Mouse (Mus musculus) heart, embryonic 14.5 days (tissue): ENCODE data around the gene Mrgprf. TPM values are rescaled to one million over a fixed set of nuclear protein-coding genes. Genes with fewer than 3 reads are reported as not detected.

Experiments
- ATAC-seq: fragments of 200-750 bp; cut with Nextera tagmentation; 2 replicates; pipeline ENCODE4 v1.8.0; 2017; ENCODE audit warnings: low read depth, moderate TSS enrichment; ENCODE audit not compliant: insufficient number of reproducible peaks, insufficient read depth, low FRiP score
- H3K27ac ChIP-seq, 2 experiments: fragments of 200-500 bp in 1 of 2; fragments of 300-500 bp in 1 of 2; sonication (generic) in 1 of 2; replicated peaks in 1 of 2; 2 replicates each; pipeline ENCODE4 v1.5.1; 2012 to 2014; ENCODE audit warnings: low read depth in 2 of 2, low read length in 2 of 2, control low read depth in 1 of 2, mild to moderate bottlenecking in 1 of 2, mixed read lengths in 1 of 2; ENCODE audit not compliant: control insufficient read depth in 1 of 2, insufficient read depth in 1 of 2
- H3K27me3 ChIP-seq: fragments of 300-500 bp; sonication (generic); 2 replicates; pipeline ENCODE4 v1.6.1; 2014; ENCODE audit warnings: mild to moderate bottlenecking, low read length, control low read depth; ENCODE audit not compliant: control insufficient read depth, insufficient read depth
- H3K36me3 ChIP-seq: fragments of 300-500 bp; sonication (generic); 2 replicates; pipeline ENCODE4 v1.6.1; 2014; ENCODE audit warnings: mild to moderate bottlenecking, control low read depth, low read length, mixed read lengths; ENCODE audit not compliant: control insufficient read depth, insufficient read depth
- H3K4me1 ChIP-seq, 2 experiments: fragments of 200-500 bp in 1 of 2; fragments of 300-500 bp in 1 of 2; sonication (generic) in 1 of 2; 2 replicates each; pipeline ENCODE4 v1.6.1; 2012 to 2014; ENCODE audit warnings: low read length in 2 of 2, control low read depth in 1 of 2, mixed read lengths in 1 of 2; ENCODE audit not compliant: control insufficient read depth in 2 of 2, insufficient read depth in 2 of 2
- H3K4me2 ChIP-seq: fragments of 300-500 bp; sonication (generic); 2 replicates; pipeline ENCODE4 v1.6.1; 2014; ENCODE audit warnings: mild to moderate bottlenecking, low read length
- H3K4me3 ChIP-seq, 2 experiments: fragments of 200-500 bp in 1 of 2; fragments of 300-500 bp in 1 of 2; sonication (generic) in 1 of 2; 2 replicates each; pipeline ENCODE4 v1.5.1; 2012 to 2014; ENCODE audit warnings: low read length in 2 of 2, mild to moderate bottlenecking in 2 of 2, control low read depth in 1 of 2, low read depth in 1 of 2, moderate library complexity in 1 of 2; ENCODE audit not compliant: control insufficient read depth in 1 of 2, insufficient read depth in 1 of 2
- H3K9ac ChIP-seq: fragments of 300-500 bp; sonication (generic); 2 replicates; pipeline ENCODE4 v1.6.1; 2014; ENCODE audit warnings: mild to moderate bottlenecking, low read length
- H3K9me3 ChIP-seq: fragments of 300-500 bp; sonication (generic); 2 replicates; pipeline ENCODE4 v1.6.1; 2016; ENCODE audit warnings: low read length, control low read depth; ENCODE audit not compliant: control insufficient read depth
- WGBS: fragments of 180-500 bp; shearing (Covaris S2); extraction: QIAGEN DNeasy Blood & Tissue Kit; methylation state at CpG from one replicate; pipeline ENCODE4 v1.1.7; 2014; 5-methylcytosine and 5-hydroxymethylcytosine counted together
- polyA plus RNA-seq: library from polyadenylated mRNA; unstranded; fragments of >200 nt; fragmentation: Nextera tagmentation; extraction: Ambion mirVana; gene quantifications from 2 replicates; pipeline ENCODE4 v1.2.1, GENCODE M21; 2014

Mrgprf gene
- 0.34 and 0.77 TPM in 2 replicates for polyA plus RNA-seq

DNA sequence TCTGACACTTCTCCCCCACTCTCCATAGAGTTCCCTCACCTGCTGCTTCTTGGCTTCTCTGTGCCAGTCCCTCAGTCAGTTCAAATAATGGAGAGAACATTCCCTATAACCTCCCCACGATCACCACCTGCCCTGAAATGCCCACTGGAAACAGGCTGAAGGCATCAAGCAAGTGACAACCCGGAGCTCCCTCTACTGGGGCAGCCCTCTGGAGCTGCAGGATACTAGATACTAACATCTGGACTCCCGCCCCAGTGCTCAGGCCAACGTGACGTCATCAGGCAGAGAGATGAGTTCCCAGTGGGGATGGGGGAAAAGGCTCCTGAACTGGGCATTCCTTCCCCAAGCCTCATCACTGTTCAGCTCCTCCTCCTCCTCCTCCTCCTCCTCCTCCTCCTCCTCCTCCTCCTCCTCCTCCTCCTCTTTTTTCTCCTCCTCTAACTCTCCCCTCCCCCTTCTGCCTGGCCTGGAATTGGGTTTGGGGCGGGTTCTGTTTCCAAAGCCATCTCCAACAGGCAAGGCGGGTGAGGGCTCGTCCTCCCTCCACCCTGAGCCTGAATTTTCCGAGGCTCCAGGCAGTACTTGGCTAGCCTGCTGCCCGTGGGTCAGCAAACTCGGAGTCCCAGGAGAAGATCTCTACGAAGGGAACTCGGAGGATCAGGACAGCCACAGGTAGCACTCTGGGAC lies at the start of gene Mrgprf:
Gene Mrgprf, plus strand, starts transcription at position 508 of the 687 bp plus-strand sequence.
- ATAC-seq, result no peak
- H3K36me3 ChIP-seq, result no peaks in the 10 kb centered on the region
- H3K9me3 ChIP-seq, result no peaks in the 10 kb centered on the region
- H3K4me1 ChIP-seq, result peaks cover 0 to 5% of the 10 kb centered on the region in 2 experiments; a peak in 1 of 4 replicates
- H3K27ac ChIP-seq, result no peak within 1 kb of the TSS
- H3K4me3 ChIP-seq, result no peak within 1 kb of the TSS
- 30% methylated on average over 12 of the region's 13 CpGs for WGBS
- no peak within 1 kb of the TSS for H3K4me2 ChIP-seq
- H3K27me3 ChIP-seq, result no peaks in the 10 kb centered on the region
- no peak within 1 kb of the TSS for H3K9ac ChIP-seq

DNA sequence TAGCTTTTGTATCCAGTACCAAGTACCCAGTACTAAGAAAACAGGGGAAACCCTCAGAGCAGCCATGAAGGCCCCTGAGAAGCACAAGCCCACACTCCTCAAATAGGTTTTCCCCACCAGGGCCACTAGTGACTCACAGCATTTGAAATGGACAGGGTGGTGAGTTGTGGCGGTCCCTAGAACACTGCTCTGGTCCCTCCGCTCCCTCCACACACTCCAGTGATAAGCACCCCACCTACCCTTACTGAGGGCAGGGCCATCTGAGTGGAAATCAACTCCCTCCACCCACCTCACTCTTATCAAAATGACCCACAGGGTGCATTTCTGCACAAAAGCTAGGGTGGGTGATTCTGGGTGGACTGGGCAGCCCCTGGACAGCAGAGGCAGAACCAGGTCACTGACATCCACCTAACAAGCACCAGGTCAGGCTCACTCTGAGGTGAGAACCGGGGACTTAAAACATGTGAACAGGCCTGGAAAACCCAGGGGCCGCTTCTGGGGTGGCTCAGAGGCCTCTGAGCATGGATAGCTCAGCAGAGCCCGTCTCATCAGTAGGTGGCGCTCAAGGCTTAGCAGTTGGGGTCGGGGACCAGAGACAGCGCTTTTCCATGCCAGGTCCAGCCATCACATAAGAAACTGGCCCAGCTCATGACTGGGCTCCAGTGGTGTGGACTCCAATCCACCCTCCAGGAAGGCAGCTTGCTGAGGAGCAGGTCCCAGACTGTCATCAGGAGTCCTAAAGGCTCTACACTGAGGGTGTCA lies 47.7 kb upstream of the Mrgprf start:
- Histone ChIP-seq H3K4me2 (no peak overlapping the region), H3K4me3 (no peak overlapping the region), H3K27ac (no peak overlapping the region), H3K9ac (no peak overlapping the region), H3K27me3 (no peaks in the 10 kb centered on the region), H3K9me3 (no peaks in the 10 kb centered on the region), H3K36me3 (peaks cover 32% of the 10 kb centered on the region), H3K4me1 (peaks cover 0 to 3% of the 10 kb centered on the region in 2 experiments; a peak in 1 of 4 replicates)
- ATAC-seq, result no peak
- WGBS, result 27% methylated on average over 8 of the region's 8 CpGs

DNA sequence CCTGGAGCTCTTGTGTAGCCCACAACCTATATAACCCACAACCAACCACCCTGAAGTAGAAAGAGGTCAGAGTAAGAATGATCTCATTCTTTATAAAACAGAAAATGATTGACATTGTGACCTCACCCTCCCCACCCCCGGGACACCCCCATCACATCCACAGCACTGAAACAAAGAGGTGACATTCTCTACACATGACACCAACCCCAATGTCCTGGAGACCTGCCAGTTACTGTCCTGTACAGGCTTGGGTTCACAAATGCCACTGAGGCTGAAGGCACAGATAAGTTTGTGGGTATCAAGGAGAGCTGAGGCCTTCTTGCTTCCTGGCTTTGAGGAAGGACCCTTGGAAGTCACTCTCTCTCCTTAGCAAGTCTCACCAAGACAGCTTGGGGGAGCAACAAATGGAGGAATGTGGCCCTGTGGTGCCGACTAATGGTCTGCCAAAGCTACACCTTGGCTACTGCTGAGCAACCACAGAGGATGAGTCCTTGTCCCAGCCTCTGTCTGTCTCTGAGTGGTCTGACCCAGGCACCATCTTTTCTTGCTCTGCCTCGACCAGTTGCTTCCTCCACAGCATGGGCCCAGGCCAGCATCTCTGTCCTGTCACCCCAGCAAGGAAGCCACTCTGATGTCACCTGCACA lies 46.5 kb upstream of the Mrgprf start:
- Histone ChIP-seq H3K9ac (no peak overlapping the region), H3K27ac (no peak overlapping the region), H3K27me3 (no peaks in the 10 kb centered on the region), H3K4me3 (no peak overlapping the region), H3K36me3 (peaks cover 40% of the 10 kb centered on the region), H3K9me3 (no peaks in the 10 kb centered on the region), H3K4me2 (no peak overlapping the region), H3K4me1 (peaks cover 0 to 3% of the 10 kb centered on the region in 2 experiments; a peak in 1 of 4 replicates)
- WGBS, result 48% methylated on average over 3 of the region's 3 CpGs
- ATAC-seq, result no peak

DNA sequence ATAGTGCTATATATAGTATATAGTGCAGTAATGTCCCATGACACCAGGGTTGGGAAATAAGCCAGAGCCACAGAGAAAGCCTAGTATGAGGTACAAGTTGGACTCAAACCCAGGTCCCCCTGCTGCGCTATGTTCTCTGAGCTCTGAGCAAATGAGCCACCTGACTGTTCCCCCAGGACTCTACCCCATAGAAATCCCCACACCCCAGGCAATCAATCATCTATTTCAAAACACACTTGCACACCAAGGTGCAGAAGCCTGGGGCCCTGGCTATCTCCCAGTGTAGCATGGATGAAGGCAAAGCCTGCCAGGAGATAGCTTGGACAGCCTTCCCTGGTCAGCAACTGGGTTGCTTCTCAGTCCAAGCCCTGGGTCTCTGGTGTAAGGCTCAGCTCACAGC lies 44.5 kb upstream of the Mrgprf start:
- H3K4me2 ChIP-seq, result no peak overlapping the region
- H3K4me1 ChIP-seq, result peaks cover 0 to 3% of the 10 kb centered on the region in 2 experiments; a peak in 1 of 4 replicates
- no peaks in the 10 kb centered on the region for H3K9me3 ChIP-seq
- no peak overlapping the region for H3K9ac ChIP-seq
- peaks cover 57% of the 10 kb centered on the region for H3K36me3 ChIP-seq
- H3K27me3 ChIP-seq, result no peaks in the 10 kb centered on the region
- ATAC-seq, result no peak
- H3K4me3 ChIP-seq, result no peak overlapping the region
- H3K27ac ChIP-seq, result no peak overlapping the region
- WGBS, result 100% methylated on average over 1 of the region's 1 CpGs

DNA sequence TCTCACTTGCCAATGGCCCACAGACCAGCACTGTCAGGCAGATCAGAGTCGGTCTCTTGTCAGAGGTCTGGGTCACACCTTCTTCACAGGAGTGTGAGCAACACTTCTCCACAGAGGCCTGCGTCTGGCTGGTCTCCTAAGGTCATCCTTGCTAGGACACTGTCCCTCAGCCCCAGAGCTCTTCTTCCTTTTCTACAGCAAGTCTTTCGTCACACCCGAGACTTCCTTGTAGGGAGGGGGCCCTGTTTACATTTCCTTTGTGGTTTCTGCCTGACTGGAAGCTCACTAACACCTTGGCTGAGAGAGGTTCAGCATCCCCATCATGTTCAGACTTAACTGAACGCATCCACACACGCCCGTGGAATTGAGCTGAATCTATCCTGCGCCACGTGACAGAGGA lies 36.4 kb upstream of the Mrgprf start:
- ATAC-seq, result no peak
- H3K4me1 ChIP-seq, result peaks cover 8 to 9% of the 10 kb centered on the region in 2 experiments; a peak in 3 of 4 replicates
- no peaks in the 10 kb centered on the region for H3K27me3 ChIP-seq
- no peak overlapping the region for H3K4me2 ChIP-seq
- H3K9ac ChIP-seq, result no peak overlapping the region
- peaks cover 62% of the 10 kb centered on the region for H3K36me3 ChIP-seq
- 67% methylated on average over 9 of the region's 9 CpGs for WGBS
- H3K9me3 ChIP-seq, result no peaks in the 10 kb centered on the region
- no peak overlapping the region for H3K4me3 ChIP-seq
- H3K27ac ChIP-seq, result no peak overlapping the region

DNA sequence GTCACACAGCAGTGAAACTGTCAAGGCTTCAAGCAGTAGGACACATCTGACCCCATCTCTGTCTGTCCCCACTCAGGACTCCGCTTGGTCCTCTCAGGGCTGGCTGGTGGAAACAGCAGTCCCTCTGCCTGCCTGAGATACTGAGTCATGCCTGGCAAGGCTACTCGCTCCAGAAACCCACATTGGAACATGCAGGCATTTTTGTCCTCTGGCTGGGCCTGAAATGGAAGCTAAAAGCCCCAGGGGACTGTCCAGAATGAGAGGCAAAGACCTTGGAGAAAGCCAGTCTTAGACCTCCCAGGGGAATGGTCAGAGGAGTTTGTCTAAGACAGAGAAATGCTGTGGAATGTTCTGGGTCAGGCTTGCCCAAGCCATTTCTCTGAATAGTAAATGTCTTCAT lies 34.6 kb upstream of the Mrgprf start:
- Histone ChIP-seq H3K36me3 (peaks cover 57% of the 10 kb centered on the region), H3K9ac (no peak overlapping the region), H3K27me3 (no peaks in the 10 kb centered on the region), H3K4me1 (peaks cover 8 to 9% of the 10 kb centered on the region in 2 experiments; a peak in 3 of 4 replicates), H3K27ac (no peak overlapping the region), H3K4me2 (no peak overlapping the region), H3K4me3 (no peak overlapping the region), H3K9me3 (no peaks in the 10 kb centered on the region)
- no peak for ATAC-seq
- 75% methylated on average over 2 of the region's 2 CpGs for WGBS

DNA sequence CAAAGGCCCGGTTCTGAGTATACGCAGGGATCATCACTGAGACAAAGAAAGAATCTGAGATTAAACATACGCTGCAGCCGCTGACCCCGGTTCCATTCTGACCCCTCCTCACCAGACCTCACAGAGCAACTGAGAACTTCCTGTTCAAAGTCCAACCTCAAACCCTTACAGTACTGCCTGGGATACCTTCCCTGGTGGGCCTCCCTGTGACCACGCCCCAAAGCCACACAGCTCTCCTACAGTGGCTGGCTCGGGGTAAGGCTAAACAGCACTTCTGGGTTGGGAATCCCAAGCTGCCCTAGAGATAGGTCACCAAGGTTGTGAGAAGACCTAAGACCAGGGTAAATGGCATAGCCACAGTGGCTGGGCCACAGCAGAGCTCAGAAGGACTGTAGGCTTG lies 31.7 kb upstream of the Mrgprf start:
- H3K36me3 ChIP-seq, result peaks cover 71% of the 10 kb centered on the region
- H3K9ac ChIP-seq, result no peak overlapping the region
- no peaks in the 10 kb centered on the region for H3K27me3 ChIP-seq
- H3K4me3 ChIP-seq, result no peak overlapping the region
- no peak overlapping the region for H3K27ac ChIP-seq
- H3K9me3 ChIP-seq, result no peaks in the 10 kb centered on the region
- peaks cover 7 to 9% of the 10 kb centered on the region in 2 experiments; a peak in 3 of 4 replicates for H3K4me1 ChIP-seq
- no peak for ATAC-seq
- 91% methylated on average over 7 of the region's 7 CpGs for WGBS
- H3K4me2 ChIP-seq, result no peak overlapping the region
